Mouse (Mus musculus): ENCODE results near the gene Ppp1r13b.

The Ppp1r13b gene

GRCm38 (mm10) chr12:111820708-111821107 is 87.2 kb downstream of the Ppp1r13b start:
- DNase-seq: no peak

- peak; percentile 53 for DNase-seq
Measured at GRCm38 (mm10) chr12:111819936-111820335, 88.0 kb downstream of the Ppp1r13b start.

- no peak for DNase-seq
Measured at GRCm38 (mm10) chr12:111817991-111818390, 89.9 kb downstream of the Ppp1r13b start.

GRCm38 (mm10) chr12:111816967-111817366 is 90.9 kb downstream of the Ppp1r13b start:
- DNase-seq: peak; percentile 48

- no peak for DNase-seq
Measured at GRCm38 (mm10) chr12:111816528-111816927, 91.4 kb downstream of the Ppp1r13b start.

GRCm38 (mm10) chr12:111814769-111815762 is 92.8 kb downstream of the Ppp1r13b start:
- DNase-seq: peak; percentile 48

GRCm38 (mm10) chr12:111813766-111814617 is 93.9 kb downstream of the Ppp1r13b start, which contains the start of the genes Xrcc3 and Zfyve21:
TSS of gene Xrcc3 (minus strand) at chr12:111813873.
TSS of gene Zfyve21 (plus strand) at chr12:111814170.
- DNase-seq: peak; percentile 98

GRCm38 (mm10) chr12:111813111-111813765 is 94.7 kb downstream of the Ppp1r13b start:
- DNase-seq: no peak

GRCm38 (mm10) chr12:111812611-111813010 is 95.3 kb downstream of the Ppp1r13b start:
- DNase-seq: no peak

GRCm38 (mm10) chr12:111812075-111812474 is 95.8 kb downstream of the Ppp1r13b start:
- no peak for DNase-seq

GRCm38 (mm10) chr12:111809762-111810161 is 98.1 kb downstream of the Ppp1r13b start:
- peak; percentile 89 for DNase-seq

- DNase-seq: no peak
Measured at GRCm38 (mm10) chr12:111808775-111809174, 99.1 kb downstream of the Ppp1r13b start.

- DNase-seq: no peak
Measured at GRCm38 (mm10) chr12:111803538-111803937, 104.4 kb downstream of the Ppp1r13b start.

- DNase-seq: peak; percentile 40
Measured at GRCm38 (mm10) chr12:111800459-111801183, 107.3 kb downstream of the Ppp1r13b start.

GRCm38 (mm10) chr12:111798493-111798892 is 109.4 kb downstream of the Ppp1r13b start:
- DNase-seq: no peak

GRCm38 (mm10) chr12:111797251-111797650 is 110.7 kb downstream of the Ppp1r13b start:
- no peak for DNase-seq

- peak; percentile 70 for DNase-seq
Measured at GRCm38 (mm10) chr12:111795180-111795895, 112.6 kb downstream of the Ppp1r13b start.

- DNase-seq: no peak
Measured at GRCm38 (mm10) chr12:111794526-111795179, 113.3 kb downstream of the Ppp1r13b start.

GRCm38 (mm10) chr12:111794102-111794501 is 113.8 kb downstream of the Ppp1r13b start:
- peak; percentile 84 for DNase-seq

- DNase-seq: no peak
Measured at GRCm38 (mm10) chr12:111791474-111792104, 116.3 kb downstream of the Ppp1r13b start.

Measured in kidney, postnatal 14 days (tissue).